ENCODE assay signal across 9 mouse cellular contexts in the genomic region with DNA sequence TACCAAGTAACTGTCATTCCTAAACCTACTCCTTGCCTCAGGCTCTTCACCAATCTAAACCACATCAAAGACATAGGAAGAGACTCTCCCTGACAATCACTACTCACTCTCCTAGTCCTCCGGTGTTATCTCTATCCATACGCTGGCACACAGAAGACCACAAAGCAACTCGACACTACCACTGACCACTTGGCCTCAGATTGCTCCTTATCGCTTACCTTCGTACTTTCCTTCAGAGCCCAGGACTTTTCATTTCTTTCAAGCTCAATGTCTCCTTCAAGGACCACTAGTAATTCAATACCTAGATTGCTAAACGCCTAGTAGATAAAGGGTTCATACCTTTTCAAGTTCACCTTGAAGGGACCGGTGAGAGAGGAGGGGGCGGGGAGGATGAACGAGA. TPM values are rescaled to one million over a fixed set of nuclear protein-coding genes. Genes with fewer than 3 reads are reported as not detected.
DNase-seq lines count a peak whose midpoint lies in the region; ATAC-seq and TF ChIP-seq lines count a peak whose summit lies in the region.
"Had no signal": no experiment of that assay in that cellular context is flagged by ENCODE, and none has a peak within 500 bp of the region (broad histone marks: within the 10 kb centered on the region; RNA-seq: fewer than 3 reads in every experiment).

No protein-coding gene starts in this region.

- 59% methylated on average over 9 of the region's 9 CpGs for WGBS in lung, postnatal 0 days
- 88% methylated on average over 9 of the region's 9 CpGs for WGBS in forebrain, embryonic 12.5 days
- 88% methylated on average over 9 of the region's 9 CpGs for WGBS in limb, embryonic 13.5 days
- 70% methylated on average over 9 of the region's 9 CpGs for WGBS in stomach, embryonic 15.5 days

- no peak for TF ChIP-seq EP300 in lung, postnatal 0 days (IDR thresholded peaks at IDR 0.05)

- H3K27me3 ChIP-seq in lung, postnatal 0 days (replicated peaks; ENCODE audit: insufficient read depth, low read length): no peaks in the 10 kb centered on the region
- H3K27me3 ChIP-seq in forebrain, embryonic 12.5 days: no peaks in the 10 kb centered on the region
- no peaks in the 10 kb centered on the region for H3K27me3 ChIP-seq in limb, embryonic 13.5 days
- H3K27me3 ChIP-seq in stomach, embryonic 15.5 days (replicated peaks): no peaks in the 10 kb centered on the region

- no peak overlapping the region for H3K9ac ChIP-seq in lung, postnatal 0 days (replicated peaks; ENCODE audit: low read depth)
- peak overlapping the region; percentile 80; the same call in 1 of the 2 replicates for H3K9ac ChIP-seq in forebrain, embryonic 12.5 days
- H3K9ac ChIP-seq in limb, embryonic 13.5 days: peak overlapping the region; percentile 71; the same call in 1 of the 2 replicates
- H3K9ac ChIP-seq in stomach, embryonic 15.5 days: no peak overlapping the region

- H3K4me3 ChIP-seq in lung, postnatal 0 days (ENCODE audit: low read depth, low read length): no peak overlapping the region
- peak overlapping the region; percentile 74 for H3K4me3 ChIP-seq in forebrain, embryonic 12.5 days (replicated peaks)
- H3K4me3 ChIP-seq in limb, embryonic 13.5 days: peak overlapping the region; percentile 60
- H3K4me3 ChIP-seq in stomach, embryonic 15.5 days (replicated peaks): peak overlapping the region; percentile 75

- H3K4me1 ChIP-seq in lung, postnatal 0 days (ENCODE audit: insufficient read depth, low read depth, low read length): peaks cover 13% of the 10 kb centered on the region; the same call in 1 of the 2 replicates
- H3K4me1 ChIP-seq in forebrain, embryonic 12.5 days: peaks cover 30% of the 10 kb centered on the region
- peaks cover 22% of the 10 kb centered on the region for H3K4me1 ChIP-seq in limb, embryonic 13.5 days
- peaks cover 18% of the 10 kb centered on the region; the same call in 1 of the 2 replicates for H3K4me1 ChIP-seq in stomach, embryonic 15.5 days

- DNase-seq in lung, postnatal 0 days (ENCODE audit: low spot score): no peak
- DNase-seq in lung, postnatal 25 days (ENCODE audit: low spot score): no peak
- no peak for DNase-seq in layer of hippocampus, postnatal 14 days (ENCODE audit: low spot score in 2 of 2)
- DNase-seq: kidney, postnatal 25 days had no signal

- no peak overlapping the region for H3K27ac ChIP-seq in lung, postnatal 0 days (ENCODE audit: low read length)
- no peak overlapping the region for H3K27ac ChIP-seq in forebrain, embryonic 12.5 days
- no peak overlapping the region for H3K27ac ChIP-seq in limb, embryonic 13.5 days
- no peak overlapping the region for H3K27ac ChIP-seq in stomach, embryonic 15.5 days

- peak overlapping the region; percentile 75; the same call in 1 of the 2 replicates for H3K4me2 ChIP-seq in lung, postnatal 0 days (replicated peaks; ENCODE audit: low read depth, low read length)
- peak overlapping the region; percentile 72 for H3K4me2 ChIP-seq in forebrain, embryonic 12.5 days
- peak overlapping the region; percentile 74 for H3K4me2 ChIP-seq in limb, embryonic 13.5 days (replicated peaks)
- H3K4me2 ChIP-seq in stomach, embryonic 15.5 days: peak overlapping the region; percentile 60

- no peak for TF ChIP-seq CTCF in lung, postnatal 0 days (IDR thresholded peaks at IDR 0.05)

- no peaks in the 10 kb centered on the region; the same call in 1 of the 2 replicates for H3K36me3 ChIP-seq in lung, postnatal 0 days (ENCODE audit: insufficient read depth, low read length)
- peaks cover 12% of the 10 kb centered on the region; the same call in 1 of the 2 replicates for H3K36me3 ChIP-seq in forebrain, embryonic 12.5 days (replicated peaks)
- peaks cover 23% of the 10 kb centered on the region for H3K36me3 ChIP-seq in limb, embryonic 13.5 days
- 0 out of 2 replicates have a peak, but pooled peaks cover 3% of the 10 kb centered on the region for H3K36me3 ChIP-seq in stomach, embryonic 15.5 days

- no peak for ATAC-seq in lung, postnatal 0 days
- no peak for ATAC-seq in forebrain, embryonic 12.5 days (ENCODE audit: low FRiP score)
- no peak for ATAC-seq in limb, embryonic 13.5 days (ENCODE audit: low FRiP score, low read depth)
- ATAC-seq in stomach, embryonic 15.5 days (ENCODE audit: insufficient read depth, low FRiP score, low read depth): no peak
- ATAC-seq in erythroid progenitor cell, adult 5-6 weeks (replicated peaks; ENCODE audit: low FRiP score, poor library complexity, severe bottlenecking): no peak

- no peaks in the 10 kb centered on the region for H3K9me3 ChIP-seq in lung, postnatal 0 days (ENCODE audit: low read length)
- no peaks in the 10 kb centered on the region for H3K9me3 ChIP-seq in forebrain, embryonic 12.5 days
- no peaks in the 10 kb centered on the region for H3K9me3 ChIP-seq in limb, embryonic 13.5 days
- no peaks in the 10 kb centered on the region for H3K9me3 ChIP-seq in stomach, embryonic 15.5 days

RNA-seq across cellular contexts. Expression of a gene that starts 1.4 kb away (rescaled TPM):
- polyA plus RNA-seq in lung, postnatal 0 days (2015; fragmentation: Nextera tagmentation; extraction: Ambion mirVana): 16.2 and 18.2 TPM in 2 replicates
- polyA plus RNA-seq in forebrain, embryonic 12.5 days (2016; fragmentation: Nextera tagmentation; extraction: Ambion mirVana): 33.0 and 33.3 TPM in 2 replicates
- 34.1 and 34.4 TPM in 2 replicates for polyA plus RNA-seq in limb, embryonic 13.5 days (2015; fragmentation: Nextera tagmentation; extraction: Ambion mirVana)
- 25.2 and 26.4 TPM in 2 replicates for polyA plus RNA-seq in stomach, embryonic 15.5 days (2015; fragmentation: Nextera tagmentation; extraction: Ambion mirVana)
- 10 to 100 TPM; 35.0 to 40.9 TPM for total RNA-seq in layer of hippocampus, postnatal 14 days (2021)
- total RNA-seq in erythroid progenitor cell, adult 5-6 weeks (2015; ENCODE audit: low replicate concordance): 5.0 and 16.2 TPM in 2 replicates
- total RNA-seq in erythroid progenitor cell, adult 5-6 weeks (2017; ENCODE audit: low replicate concordance): 7.5 and 14.1 TPM in 2 replicates

RNA-seq across cellular contexts. Expression of a gene that starts 1.4 kb away (rescaled TPM):
- 6.2 and 7.8 TPM in 2 replicates for polyA plus RNA-seq in lung, postnatal 0 days (2015; fragmentation: Nextera tagmentation; extraction: Ambion mirVana)
- polyA plus RNA-seq in forebrain, embryonic 12.5 days (2016; fragmentation: Nextera tagmentation; extraction: Ambion mirVana): 49.8 and 50.7 TPM in 2 replicates
- polyA plus RNA-seq in limb, embryonic 13.5 days (2015; fragmentation: Nextera tagmentation; extraction: Ambion mirVana): 44.1 and 45.1 TPM in 2 replicates
- 26.0 TPM in 2 replicates for polyA plus RNA-seq in stomach, embryonic 15.5 days (2015; fragmentation: Nextera tagmentation; extraction: Ambion mirVana)
- total RNA-seq in layer of hippocampus, postnatal 14 days (2021): 10 to 100 TPM; 19.6 to 22.3 TPM
- 22.7 and 23.1 TPM in 2 replicates for total RNA-seq in erythroid progenitor cell, adult 5-6 weeks (2015; ENCODE audit: low replicate concordance)
- total RNA-seq in erythroid progenitor cell, adult 5-6 weeks (2017; ENCODE audit: low replicate concordance): 10.2 and 22.6 TPM in 2 replicates

RNA-seq across cellular contexts. Expression of a gene that starts 1.6 kb away (rescaled TPM):
- 0.29 and 0.30 TPM in 2 replicates for polyA plus RNA-seq in lung, postnatal 0 days (2015; fragmentation: Nextera tagmentation; extraction: Ambion mirVana)
- 2.9 and 3.0 TPM in 2 replicates for polyA plus RNA-seq in forebrain, embryonic 12.5 days (2016; fragmentation: Nextera tagmentation; extraction: Ambion mirVana)
- polyA plus RNA-seq in limb, embryonic 13.5 days (2015; fragmentation: Nextera tagmentation; extraction: Ambion mirVana): 2.3 TPM in 2 replicates
- polyA plus RNA-seq in stomach, embryonic 15.5 days (2015; fragmentation: Nextera tagmentation; extraction: Ambion mirVana): 1.2 and 1.3 TPM in 2 replicates
- total RNA-seq in layer of hippocampus, postnatal 14 days (2021): 1 to 10 TPM; 1.9 to 2.3 TPM
- total RNA-seq in erythroid progenitor cell, adult 5-6 weeks (2015; ENCODE audit: low replicate concordance): 1.3 TPM in 1 of 2 replicates, not detected in the other
- 0.61 and 1.0 TPM in 2 replicates for total RNA-seq in erythroid progenitor cell, adult 5-6 weeks (2017; ENCODE audit: low replicate concordance)
- total RNA-seq: monocyte, adult 5-6 weeks had no signal

RNA-seq across cellular contexts. Expression of a gene that starts 19.0 kb away (rescaled TPM):
- polyA plus RNA-seq in lung, postnatal 0 days (2015; fragmentation: Nextera tagmentation; extraction: Ambion mirVana): not detected in 2 replicates
- polyA plus RNA-seq in forebrain, embryonic 12.5 days (2016; fragmentation: Nextera tagmentation; extraction: Ambion mirVana): not detected in 2 replicates
- polyA plus RNA-seq in limb, embryonic 13.5 days (2015; fragmentation: Nextera tagmentation; extraction: Ambion mirVana): not detected in 2 replicates
- not detected in 2 replicates for polyA plus RNA-seq in stomach, embryonic 15.5 days (2015; fragmentation: Nextera tagmentation; extraction: Ambion mirVana)
- total RNA-seq in layer of hippocampus, postnatal 14 days (2021): under 1 TPM in 1 of 2 experiments, not detected in 1; 0.60 TPM
- 2.5 TPM in 1 of 2 replicates, not detected in the other for total RNA-seq in erythroid progenitor cell, adult 5-6 weeks (2015; ENCODE audit: low replicate concordance)
- total RNA-seq in erythroid progenitor cell, adult 5-6 weeks (2017; ENCODE audit: low replicate concordance): 0.83 TPM in 1 of 2 replicates, not detected in the other
- total RNA-seq: monocyte, adult 5-6 weeks had no signal

RNA-seq across cellular contexts. Expression of a gene that starts 37.7 kb away (rescaled TPM):
- polyA plus RNA-seq in lung, postnatal 0 days (2015; fragmentation: Nextera tagmentation; extraction: Ambion mirVana): 0.14 and 0.23 TPM in 2 replicates
- 0.42 and 0.77 TPM in 2 replicates for polyA plus RNA-seq in forebrain, embryonic 12.5 days (2016; fragmentation: Nextera tagmentation; extraction: Ambion mirVana)
- polyA plus RNA-seq in limb, embryonic 13.5 days (2015; fragmentation: Nextera tagmentation; extraction: Ambion mirVana): 16.8 and 16.9 TPM in 2 replicates
- polyA plus RNA-seq in stomach, embryonic 15.5 days (2015; fragmentation: Nextera tagmentation; extraction: Ambion mirVana): 0.48 and 1.2 TPM in 2 replicates
- total RNA-seq in layer of hippocampus, postnatal 14 days (2021): not detected
- not detected in 2 replicates for total RNA-seq in erythroid progenitor cell, adult 5-6 weeks (2015; ENCODE audit: low replicate concordance)
- total RNA-seq in erythroid progenitor cell, adult 5-6 weeks (2017; ENCODE audit: low replicate concordance): not detected in 2 replicates
- total RNA-seq: monocyte, adult 5-6 weeks had no signal

Comparison
In these comparisons a context has a peak if more than half of its experiments do, and no peak if none do; other contexts are left out.
1. H3K9ac ChIP-seq: peak in forebrain, embryonic 12.5 days (single experiment) and limb, embryonic 13.5 days (single experiment); none in lung, postnatal 0 days (single experiment) and stomach, embryonic 15.5 days (single experiment).
2. Peak in every context shown above with its lines, with median percentiles within 50 percentile points of each other: H3K4me2 ChIP-seq.